Mouse (Mus musculus): ENCODE results near the gene Golt1a.

The Golt1a gene

GRCm38 (mm10) chr1:133309652-133310267, at the start of gene Golt1a:
Gene Golt1a (plus strand): TSS chr1:133309800.
- DNase-seq (ENCODE audit: low spot score), result no peak

- no peak for DNase-seq (ENCODE audit: low spot score)
Measured at GRCm38 (mm10) chr1:133262628-133263027, 47.0 kb upstream of the Golt1a start.

GRCm38 (mm10) chr1:133263134-133263533, 46.5 kb upstream of the Golt1a start:
- no peak for DNase-seq (ENCODE audit: low spot score)

- no peak for DNase-seq (ENCODE audit: low spot score)
Measured at GRCm38 (mm10) chr1:133264367-133264766, 45.2 kb upstream of the Golt1a start.

- DNase-seq (ENCODE audit: low spot score), result no peak
Measured at GRCm38 (mm10) chr1:133265114-133265766, 44.4 kb upstream of the Golt1a start.

GRCm38 (mm10) chr1:133267094-133267493, 42.5 kb upstream of the Golt1a start:
- DNase-seq (ENCODE audit: low spot score), result no peak

GRCm38 (mm10) chr1:133267813-133268492, 41.6 kb upstream of the Golt1a start:
- DNase-seq (ENCODE audit: low spot score), result no peak

GRCm38 (mm10) chr1:133268503-133268902, 41.1 kb upstream of the Golt1a start:
- DNase-seq (ENCODE audit: low spot score), result no peak

- DNase-seq (ENCODE audit: low spot score), result no peak
Measured at GRCm38 (mm10) chr1:133270336-133270735, 39.3 kb upstream of the Golt1a start.

- DNase-seq (ENCODE audit: low spot score), result no peak
Measured at GRCm38 (mm10) chr1:133274163-133274562, 35.4 kb upstream of the Golt1a start.

GRCm38 (mm10) chr1:133276983-133277382, 32.6 kb upstream of the Golt1a start:
- DNase-seq (ENCODE audit: low spot score), result no peak

GRCm38 (mm10) chr1:133278539-133278938, 31.1 kb upstream of the Golt1a start:
- no peak for DNase-seq (ENCODE audit: low spot score)

- no peak for DNase-seq (ENCODE audit: low spot score)
Measured at GRCm38 (mm10) chr1:133278946-133279631, 30.5 kb upstream of the Golt1a start.

- no peak for DNase-seq (ENCODE audit: low spot score)
Measured at GRCm38 (mm10) chr1:133279632-133280093, 29.9 kb upstream of the Golt1a start.

GRCm38 (mm10) chr1:133280537-133280936, 29.1 kb upstream of the Golt1a start:
- no peak for DNase-seq (ENCODE audit: low spot score)

GRCm38 (mm10) chr1:133285907-133286306, 23.7 kb upstream of the Golt1a start:
- DNase-seq (ENCODE audit: low spot score), result no peak

- DNase-seq (ENCODE audit: low spot score), result no peak
Measured at GRCm38 (mm10) chr1:133287051-133287450, 22.5 kb upstream of the Golt1a start.

GRCm38 (mm10) chr1:133287880-133288279, 21.7 kb upstream of the Golt1a start:
- DNase-seq (ENCODE audit: low spot score), result no peak

- no peak for DNase-seq (ENCODE audit: low spot score)
Measured at GRCm38 (mm10) chr1:133291888-133292287, 17.7 kb upstream of the Golt1a start.

- no peak for DNase-seq (ENCODE audit: low spot score)
Measured at GRCm38 (mm10) chr1:133292608-133293007, 17.0 kb upstream of the Golt1a start.

- no peak for DNase-seq (ENCODE audit: low spot score)
Measured at GRCm38 (mm10) chr1:133296376-133296775, 13.2 kb upstream of the Golt1a start.

GRCm38 (mm10) chr1:133298816-133299215, 10.8 kb upstream of the Golt1a start:
- no peak for DNase-seq (ENCODE audit: low spot score)

GRCm38 (mm10) chr1:133302540-133302939, 7.1 kb upstream of the Golt1a start:
- DNase-seq (ENCODE audit: low spot score), result no peak

Measured in T-cell, adult 2 months (primary cell).